Mouse (Mus musculus): ENCODE data around the gene Oscp1. TPM values are rescaled to one million over a fixed set of nuclear protein-coding genes. Genes with fewer than 3 reads are reported as not detected.

The Oscp1 gene
- polyA plus RNA-seq, 1 experiment from 2014 or later: 13.6 TPM

DNA sequence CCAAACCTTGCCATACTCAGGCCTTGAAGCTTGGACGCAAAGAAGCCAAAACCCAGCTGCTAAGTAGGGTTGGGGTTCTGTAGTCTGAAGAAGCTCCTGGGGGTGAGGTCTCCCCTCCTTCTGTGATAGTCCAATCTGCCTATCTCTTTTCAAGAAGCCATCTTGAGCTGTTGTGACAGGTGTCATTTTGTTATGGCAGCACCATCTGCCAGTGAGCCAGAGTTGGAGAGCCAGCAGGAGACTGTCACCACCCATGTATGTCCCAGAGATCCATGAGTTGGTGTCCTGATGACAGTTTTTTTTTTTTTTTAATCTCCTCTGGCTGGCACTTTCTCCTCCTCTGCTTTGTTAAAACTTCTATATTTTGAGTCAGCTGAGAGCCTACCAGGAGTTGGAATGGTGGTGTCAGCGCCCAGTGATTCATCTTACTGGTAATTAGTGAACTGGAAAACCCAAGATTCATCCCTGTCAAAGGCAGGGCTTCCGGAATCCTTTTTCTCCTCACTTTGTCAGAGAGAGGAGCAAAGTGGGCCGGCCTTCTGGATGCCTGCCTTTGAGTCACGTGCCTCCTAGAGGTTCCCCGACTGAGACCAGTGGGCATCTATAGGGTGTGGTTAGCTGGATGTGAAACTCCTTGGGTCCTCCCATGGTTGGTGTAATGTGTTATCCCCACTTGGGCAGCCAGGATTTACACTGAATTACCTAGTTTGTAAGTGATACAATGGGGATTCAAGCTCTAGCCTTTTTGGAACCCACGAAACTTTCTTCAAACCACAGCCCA, 43.9 kb downstream of the Oscp1 start:
- H3K4me1 ChIP-seq (replicated peaks; ENCODE audit: insufficient read depth, low read length): peaks cover 30% of the 10 kb centered on the region
- peak overlapping the region; percentile 87 for H3K27ac ChIP-seq
- ATAC-seq (replicated peaks; ENCODE audit: low FRiP score, low read depth): no peak
- 0 out of 2 replicates have a peak, but pooled peaks cover 2% of the 10 kb centered on the region for H3K36me3 ChIP-seq (ENCODE audit: insufficient read depth, low read length)
- H3K4me3 ChIP-seq (replicated peaks; ENCODE audit: low read depth, low read length): no peak overlapping the region
- no peak for DNase-seq (ENCODE audit: low spot score)
- WGBS: 47% methylated on average over 7 of the region's 7 CpGs
- H3K9me3 ChIP-seq (replicated peaks; ENCODE audit: low read length): no peaks in the 10 kb centered on the region
- peak overlapping the region; percentile 96; the same call in 1 of the 2 replicates for H3K4me2 ChIP-seq (ENCODE audit: low read length)
- H3K9ac ChIP-seq (ENCODE audit: low read depth, low read length): no peak overlapping the region
- no peaks in the 10 kb centered on the region for H3K27me3 ChIP-seq (ENCODE audit: insufficient read depth, low read length)
- no peak for TF ChIP-seq CTCF (IDR thresholded peaks at IDR 0.05; ENCODE audit: low read depth)

DNA sequence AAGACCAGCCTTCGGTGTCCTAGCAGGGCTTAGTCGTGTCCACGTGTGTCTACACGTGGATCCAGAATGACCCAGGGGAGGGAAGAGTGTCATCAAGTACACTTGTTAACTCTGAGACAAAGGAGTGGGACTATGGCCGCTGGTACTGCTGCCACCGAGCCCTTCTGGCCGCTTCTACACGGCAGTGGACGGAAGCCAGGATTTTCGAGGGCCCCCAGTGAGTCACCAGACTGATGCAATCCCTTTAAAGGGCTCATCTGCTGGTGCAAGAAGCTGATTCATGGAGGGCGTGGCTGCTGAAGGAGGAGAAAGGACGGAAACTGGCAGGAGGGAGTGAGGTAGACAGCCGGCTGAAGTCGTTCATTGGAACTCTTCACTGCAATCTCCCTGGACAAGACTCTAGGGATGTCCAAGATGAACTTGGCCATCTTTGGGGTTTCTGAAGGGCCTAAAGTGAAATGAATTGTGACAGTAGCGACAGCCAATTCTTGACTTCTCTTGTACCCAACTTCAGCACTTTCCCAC, 44.8 kb downstream of the Oscp1 start:
- no peak for TF ChIP-seq CTCF (IDR thresholded peaks at IDR 0.05; ENCODE audit: low read depth)
- H3K9ac ChIP-seq (ENCODE audit: low read depth, low read length): peak overlapping the region; percentile 52
- peak overlapping the region; percentile 87 for H3K27ac ChIP-seq
- no peaks in the 10 kb centered on the region for H3K9me3 ChIP-seq (replicated peaks; ENCODE audit: low read length)
- H3K27me3 ChIP-seq (ENCODE audit: insufficient read depth, low read length): no peaks in the 10 kb centered on the region
- H3K4me2 ChIP-seq (ENCODE audit: low read length): peak overlapping the region; percentile 96
- peak; percentile 91 for DNase-seq (ENCODE audit: low spot score)
- H3K4me3 ChIP-seq (replicated peaks; ENCODE audit: low read depth, low read length): peak overlapping the region; percentile 97
- peak; percentile 55 for ATAC-seq (replicated peaks; ENCODE audit: low FRiP score, low read depth)
- under 1% methylated on average over 15 of the region's 15 CpGs for WGBS
- 0 out of 2 replicates have a peak, but pooled peaks cover 2% of the 10 kb centered on the region for H3K36me3 ChIP-seq (ENCODE audit: insufficient read depth, low read length)
- peaks cover 35% of the 10 kb centered on the region for H3K4me1 ChIP-seq (replicated peaks; ENCODE audit: insufficient read depth, low read length)

DNA sequence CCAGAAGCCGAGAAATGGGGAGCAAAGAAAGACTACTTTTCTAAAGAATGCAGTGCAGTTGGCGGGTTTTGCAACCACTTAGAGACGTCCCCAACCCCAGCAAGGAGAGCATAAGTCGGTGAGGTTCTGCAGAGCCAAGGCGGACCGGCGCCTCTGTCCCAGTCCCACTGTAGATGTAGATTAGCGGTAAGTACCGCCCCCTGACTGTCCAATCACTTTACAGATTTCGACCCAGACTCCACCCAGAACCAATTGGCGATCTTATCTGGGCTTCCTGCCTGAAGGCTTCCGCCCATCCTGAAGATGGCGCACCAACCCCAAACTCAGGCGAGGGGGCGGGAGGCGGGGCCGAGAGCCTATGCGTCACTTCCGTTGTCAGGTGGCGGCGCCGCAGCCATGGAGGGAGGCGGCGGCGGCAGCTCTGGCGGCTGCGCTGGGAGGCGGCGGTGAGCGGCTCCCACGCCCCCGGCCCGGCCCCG, 45.3 kb downstream of the Oscp1 start, which contains the start of gene Stk40:
Gene Stk40 (plus strand): TSS at position 368 of the 479 bp plus-strand sequence.
- WGBS: 2% methylated on average over 34 of the region's 34 CpGs
- Histone ChIP-seq H3K4me3 (replicated peaks; ENCODE audit: low read depth, low read length) (peak within 1 kb of the TSS; percentile 97), H3K4me1 (replicated peaks; ENCODE audit: insufficient read depth, low read length) (peaks cover 39% of the 10 kb centered on the region), H3K36me3 (ENCODE audit: insufficient read depth, low read length) (no peaks in the 10 kb centered on the region), H3K27ac (peak within 1 kb of the TSS; percentile 89), H3K27me3 (ENCODE audit: insufficient read depth, low read length) (no peaks in the 10 kb centered on the region), H3K4me2 (ENCODE audit: low read length) (peak within 1 kb of the TSS; percentile 96), H3K9me3 (replicated peaks; ENCODE audit: low read length) (no peaks in the 10 kb centered on the region), H3K9ac (ENCODE audit: low read depth, low read length) (peak within 1 kb of the TSS; percentile 92)
- DNase-seq (ENCODE audit: low spot score) (peak; percentile 100), ATAC-seq (replicated peaks; ENCODE audit: low FRiP score, low read depth) (peak; percentile 93)
- peak; percentile 80 for TF ChIP-seq CTCF (IDR thresholded peaks at IDR 0.05; ENCODE audit: low read depth)

- no peak for TF ChIP-seq CTCF (IDR thresholded peaks at IDR 0.05; ENCODE audit: low read depth)
- no peaks in the 10 kb centered on the region for H3K36me3 ChIP-seq (ENCODE audit: insufficient read depth, low read length)
- WGBS: 2% methylated on average over 34 of the region's 34 CpGs
- H3K9me3 ChIP-seq (replicated peaks; ENCODE audit: low read length): no peaks in the 10 kb centered on the region
- H3K4me1 ChIP-seq (replicated peaks; ENCODE audit: insufficient read depth, low read length): peaks cover 40% of the 10 kb centered on the region
- peak overlapping the region; percentile 89 for H3K27ac ChIP-seq
- H3K27me3 ChIP-seq (ENCODE audit: insufficient read depth, low read length): no peaks in the 10 kb centered on the region
- DNase-seq (ENCODE audit: low spot score) (no peak), ATAC-seq (replicated peaks; ENCODE audit: low FRiP score, low read depth) (peak; percentile 62)
- peak overlapping the region; percentile 97 for H3K4me3 ChIP-seq (replicated peaks; ENCODE audit: low read depth, low read length)
- peak overlapping the region; percentile 96 for H3K4me2 ChIP-seq (ENCODE audit: low read length)
- H3K9ac ChIP-seq (ENCODE audit: low read depth, low read length): peak overlapping the region; percentile 92
Measured at GRCm38 (mm10) chr4:126104261-126105075, 46.1 kb downstream of the Oscp1 start.

GRCm38 (mm10) chr4:126105131-126105783, 46.9 kb downstream of the Oscp1 start:
- Histone ChIP-seq H3K9ac (ENCODE audit: low read depth, low read length) (peak overlapping the region; percentile 92; the same call in 1 of the 2 replicates), H3K27ac (no peak overlapping the region), H3K27me3 (ENCODE audit: insufficient read depth, low read length) (no peaks in the 10 kb centered on the region), H3K9me3 (replicated peaks; ENCODE audit: low read length) (no peaks in the 10 kb centered on the region), H3K4me1 (replicated peaks; ENCODE audit: insufficient read depth, low read length) (peaks cover 44% of the 10 kb centered on the region), H3K36me3 (ENCODE audit: insufficient read depth, low read length) (no peaks in the 10 kb centered on the region), H3K4me3 (replicated peaks; ENCODE audit: low read depth, low read length) (peak overlapping the region; percentile 97), H3K4me2 (ENCODE audit: low read length) (peak overlapping the region; percentile 96)
- WGBS: 41% methylated on average over 7 of the region's 7 CpGs
- DNase-seq (ENCODE audit: low spot score) (no peak), ATAC-seq (replicated peaks; ENCODE audit: low FRiP score, low read depth) (no peak)
- no peak for TF ChIP-seq CTCF (IDR thresholded peaks at IDR 0.05; ENCODE audit: low read depth)

Measured in kidney, postnatal 0 days (tissue).